Mouse (Mus musculus): ENCODE data around the gene Scn3b. TPM values are rescaled to one million over a fixed set of nuclear protein-coding genes. Genes with fewer than 3 reads are reported as not detected.

Gene Scn3b
- polyA plus RNA-seq, 1 experiment from 2014 or later, result 5.4 TPM

- Histone ChIP-seq H3K36me3 (no peaks in the 10 kb centered on the region), H3K4me1 (peaks cover 30% of the 10 kb centered on the region), H3K4me3 (peak overlapping the region; percentile 56), H3K9me3 (replicated peaks) (no peaks in the 10 kb centered on the region), H3K27ac (replicated peaks) (peak overlapping the region; percentile 85), H3K27me3 (ENCODE audit: low read depth, poor library complexity, severe bottlenecking) (peaks cover 17% of the 10 kb centered on the region)
- 53% methylated on average over 13 of the region's 13 CpGs for WGBS
- DNase-seq (ENCODE audit: low spot score), result peak; percentile 33
Observed at GRCm38 (mm10) chr9:40241951-40242888, 26.8 kb upstream of the Scn3b start.

- 86% methylated on average over 9 of the region's 9 CpGs for WGBS
- H3K4me1 ChIP-seq, result peaks cover 21% of the 10 kb centered on the region
- H3K27ac ChIP-seq (replicated peaks), result no peak overlapping the region
- H3K36me3 ChIP-seq, result no peaks in the 10 kb centered on the region
- no peak overlapping the region for H3K4me3 ChIP-seq
- no peak for DNase-seq (ENCODE audit: low spot score)
- H3K27me3 ChIP-seq (ENCODE audit: low read depth, poor library complexity, severe bottlenecking), result peaks cover 7% of the 10 kb centered on the region
- peaks cover 5% of the 10 kb centered on the region; the same call in 1 of the 2 replicates for H3K9me3 ChIP-seq (replicated peaks)
Observed at GRCm38 (mm10) chr9:40245466-40245865, 23.6 kb upstream of the Scn3b start.

GRCm38 (mm10) chr9:40245974-40246665 lies 22.9 kb upstream of the Scn3b start:
- no peak overlapping the region for H3K27ac ChIP-seq (replicated peaks)
- H3K4me1 ChIP-seq, result peaks cover 14% of the 10 kb centered on the region
- no peaks in the 10 kb centered on the region for H3K36me3 ChIP-seq
- no peak for DNase-seq (ENCODE audit: low spot score)
- 87% methylated on average over 7 of the region's 7 CpGs for WGBS
- H3K27me3 ChIP-seq (ENCODE audit: low read depth, poor library complexity, severe bottlenecking), result 0 out of 2 replicates have a peak, but pooled peaks cover 2% of the 10 kb centered on the region
- H3K4me3 ChIP-seq, result no peak overlapping the region
- peaks cover 5% of the 10 kb centered on the region; the same call in 1 of the 2 replicates for H3K9me3 ChIP-seq (replicated peaks)

DNA sequence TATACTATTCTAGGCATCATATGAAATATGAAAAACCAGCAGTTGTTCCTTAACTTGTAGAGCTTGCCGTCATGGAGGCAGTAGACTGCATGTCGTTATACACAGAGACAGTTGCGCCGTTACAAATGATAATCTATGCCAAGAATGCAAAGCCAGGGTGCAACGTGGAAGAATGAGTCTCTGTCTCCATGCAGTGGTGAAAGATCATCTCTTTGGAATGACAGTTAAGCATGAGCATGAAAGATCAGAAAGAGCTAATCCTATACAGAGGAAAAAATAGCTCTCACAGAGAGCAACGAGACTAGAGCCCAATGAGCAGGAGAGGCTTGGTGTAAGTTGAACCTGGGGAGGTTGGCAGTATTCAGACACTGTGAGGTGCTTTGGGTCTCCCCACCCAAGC lies 22.3 kb upstream of the Scn3b start:
- H3K27me3 ChIP-seq (ENCODE audit: low read depth, poor library complexity, severe bottlenecking), result no peaks in the 10 kb centered on the region
- 84% methylated on average over 6 of the region's 6 CpGs for WGBS
- H3K4me3 ChIP-seq, result no peak overlapping the region
- H3K4me1 ChIP-seq, result peaks cover 8% of the 10 kb centered on the region
- H3K9me3 ChIP-seq (replicated peaks), result peaks cover 5% of the 10 kb centered on the region; the same call in 1 of the 2 replicates
- no peak overlapping the region for H3K27ac ChIP-seq (replicated peaks)
- no peaks in the 10 kb centered on the region for H3K36me3 ChIP-seq
- DNase-seq (ENCODE audit: low spot score), result no peak

DNA sequence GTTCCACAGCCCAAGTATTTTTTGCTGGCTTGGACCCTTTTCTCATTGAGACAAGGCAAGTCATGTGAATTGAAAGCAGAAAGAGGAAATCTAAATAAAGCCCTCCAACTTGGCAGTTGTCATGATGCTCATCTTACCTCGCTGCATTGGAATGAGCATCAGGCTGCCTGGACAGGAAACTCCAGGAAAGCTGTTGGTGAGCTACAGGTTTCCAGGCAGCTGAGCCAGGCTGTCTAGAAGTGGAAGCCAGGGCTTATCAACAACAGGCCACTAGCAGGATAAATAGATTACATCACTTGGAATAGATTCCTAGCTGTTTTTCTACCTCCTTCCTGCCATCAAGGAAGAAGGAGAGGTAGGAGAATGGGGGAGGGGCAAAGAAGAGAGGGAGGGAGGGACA lies 19.9 kb upstream of the Scn3b start:
- WGBS, result 70% methylated on average over 1 of the region's 1 CpGs
- Histone ChIP-seq H3K4me3 (no peak overlapping the region), H3K27me3 (ENCODE audit: low read depth, poor library complexity, severe bottlenecking) (no peaks in the 10 kb centered on the region), H3K36me3 (no peaks in the 10 kb centered on the region), H3K27ac (replicated peaks) (no peak overlapping the region), H3K9me3 (replicated peaks) (peaks cover 5% of the 10 kb centered on the region; the same call in 1 of the 2 replicates), H3K4me1 (no peaks in the 10 kb centered on the region)
- no peak for DNase-seq (ENCODE audit: low spot score)

DNA sequence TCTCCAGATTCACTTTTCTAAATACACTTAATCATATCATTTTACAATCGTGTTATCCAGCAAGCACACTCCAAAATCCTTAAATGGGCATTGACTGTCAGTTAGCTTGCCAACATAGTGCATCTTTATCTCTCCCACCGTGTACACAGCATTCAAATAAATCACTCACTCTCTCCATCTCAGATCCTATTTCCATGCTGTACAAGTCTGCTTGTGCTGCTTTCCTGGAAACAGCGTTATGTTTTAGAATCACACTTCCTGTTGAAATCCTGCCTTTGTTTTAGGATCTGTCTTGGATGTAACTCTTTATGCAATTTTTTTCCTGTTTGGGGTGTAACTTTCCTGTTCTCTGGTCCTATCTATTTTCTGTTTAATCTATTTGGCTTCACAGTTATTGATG lies 16.6 kb upstream of the Scn3b start:
- Histone ChIP-seq H3K4me1 (no peaks in the 10 kb centered on the region), H3K9me3 (replicated peaks) (peaks cover 5% of the 10 kb centered on the region; the same call in 1 of the 2 replicates), H3K27ac (replicated peaks) (no peak overlapping the region), H3K27me3 (ENCODE audit: low read depth, poor library complexity, severe bottlenecking) (no peaks in the 10 kb centered on the region), H3K4me3 (no peak overlapping the region), H3K36me3 (no peaks in the 10 kb centered on the region)
- no peak for DNase-seq (ENCODE audit: low spot score)
- 86% methylated on average over 3 of the region's 3 CpGs for WGBS

GRCm38 (mm10) chr9:40263874-40264273 lies 5.1 kb upstream of the Scn3b start:
- WGBS, result 71% methylated on average over 6 of the region's 6 CpGs
- no peak overlapping the region for H3K4me3 ChIP-seq
- peaks cover 9% of the 10 kb centered on the region for H3K27me3 ChIP-seq (ENCODE audit: low read depth, poor library complexity, severe bottlenecking)
- H3K36me3 ChIP-seq, result no peaks in the 10 kb centered on the region
- no peak for DNase-seq (ENCODE audit: low spot score)
- H3K4me1 ChIP-seq, result peaks cover 15% of the 10 kb centered on the region
- no peak overlapping the region for H3K27ac ChIP-seq (replicated peaks)
- H3K9me3 ChIP-seq (replicated peaks), result no peaks in the 10 kb centered on the region

- Histone ChIP-seq H3K4me3 (peak overlapping the region; percentile 61), H3K27ac (replicated peaks) (peak overlapping the region; percentile 69; the same call in 1 of the 2 replicates), H3K9me3 (replicated peaks) (no peaks in the 10 kb centered on the region), H3K4me1 (peaks cover 26% of the 10 kb centered on the region), H3K27me3 (ENCODE audit: low read depth, poor library complexity, severe bottlenecking) (peaks cover 28% of the 10 kb centered on the region), H3K36me3 (no peaks in the 10 kb centered on the region)
- DNase-seq (ENCODE audit: low spot score), result peak; percentile 26
- WGBS, result 18% methylated on average over 21 of the region's 21 CpGs
Observed at GRCm38 (mm10) chr9:40268040-40268747, 823 bp upstream of the Scn3b start.

- H3K4me3 ChIP-seq, result peak overlapping the region; percentile 61
- H3K4me1 ChIP-seq, result peaks cover 26% of the 10 kb centered on the region
- DNase-seq (ENCODE audit: low spot score), result no peak
- peak overlapping the region; percentile 69; the same call in 1 of the 2 replicates for H3K27ac ChIP-seq (replicated peaks)
- no peaks in the 10 kb centered on the region for H3K9me3 ChIP-seq (replicated peaks)
- H3K27me3 ChIP-seq (ENCODE audit: low read depth, poor library complexity, severe bottlenecking), result peaks cover 28% of the 10 kb centered on the region
- no peaks in the 10 kb centered on the region for H3K36me3 ChIP-seq
- 7% methylated on average over 4 of the region's 4 CpGs for WGBS
Observed at GRCm38 (mm10) chr9:40268748-40269102, 292 bp upstream of the Scn3b start.

GRCm38 (mm10) chr9:40269880-40270279 lies 863 bp downstream of the Scn3b start:
- Histone ChIP-seq H3K27me3 (ENCODE audit: low read depth, poor library complexity, severe bottlenecking) (peaks cover 28% of the 10 kb centered on the region), H3K27ac (replicated peaks) (peak overlapping the region; percentile 69; the same call in 1 of the 2 replicates), H3K36me3 (no peaks in the 10 kb centered on the region), H3K9me3 (replicated peaks) (no peaks in the 10 kb centered on the region), H3K4me3 (peak overlapping the region; percentile 61), H3K4me1 (peaks cover 26% of the 10 kb centered on the region)
- WGBS, result 24% methylated on average over 8 of the region's 8 CpGs
- DNase-seq (ENCODE audit: low spot score), result peak; percentile 13

DNA sequence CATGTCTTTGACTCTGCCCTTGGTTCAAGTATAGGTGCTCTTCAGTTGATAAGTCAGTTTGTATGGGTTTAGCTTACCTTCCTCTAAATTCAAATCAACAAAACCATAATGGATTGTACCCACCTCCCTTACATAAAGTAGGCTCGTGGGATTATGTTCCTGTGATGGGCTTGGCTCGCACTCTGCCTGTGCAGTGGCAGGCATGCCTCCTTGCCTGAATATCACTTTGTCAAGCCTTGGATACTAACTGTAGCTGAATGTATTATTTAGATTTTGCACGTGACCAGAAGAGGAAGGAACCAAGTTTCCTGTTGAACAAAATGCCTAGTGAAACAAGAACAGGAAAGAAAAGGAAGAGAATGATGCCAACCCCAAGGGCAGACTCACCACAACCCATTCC lies 2.1 kb downstream of the Scn3b start:
- DNase-seq (ENCODE audit: low spot score), result no peak
- H3K9me3 ChIP-seq (replicated peaks), result no peaks in the 10 kb centered on the region
- H3K4me1 ChIP-seq, result peaks cover 26% of the 10 kb centered on the region
- no peak overlapping the region for H3K27ac ChIP-seq (replicated peaks)
- 79% methylated on average over 3 of the region's 3 CpGs for WGBS
- H3K27me3 ChIP-seq (ENCODE audit: low read depth, poor library complexity, severe bottlenecking), result peaks cover 28% of the 10 kb centered on the region
- no peak overlapping the region for H3K4me3 ChIP-seq
- no peaks in the 10 kb centered on the region for H3K36me3 ChIP-seq

DNA sequence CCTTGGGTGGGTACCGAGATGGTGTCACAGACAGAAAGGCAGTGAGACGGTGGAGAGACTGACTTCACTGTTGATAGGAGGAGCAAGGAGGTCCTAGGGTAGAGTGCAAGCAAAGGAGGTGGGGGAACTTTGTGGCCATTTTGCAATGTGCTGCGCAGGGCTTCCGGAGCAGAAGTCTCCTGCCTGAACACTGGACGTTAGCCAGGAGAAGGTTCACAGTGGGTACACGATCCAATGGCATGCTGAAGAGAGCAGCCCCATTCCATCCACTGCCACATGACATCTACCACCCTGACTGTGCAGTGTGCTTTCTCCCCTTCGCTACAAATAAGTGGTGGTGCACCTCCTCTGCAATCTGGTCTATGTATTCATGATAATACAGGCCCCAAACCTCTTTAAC lies 3.8 kb downstream of the Scn3b start:
- 92% methylated on average over 7 of the region's 7 CpGs for WGBS
- no peaks in the 10 kb centered on the region for H3K9me3 ChIP-seq (replicated peaks)
- H3K36me3 ChIP-seq, result no peaks in the 10 kb centered on the region
- no peak overlapping the region for H3K4me3 ChIP-seq
- no peak overlapping the region for H3K27ac ChIP-seq (replicated peaks)
- peaks cover 28% of the 10 kb centered on the region for H3K27me3 ChIP-seq (ENCODE audit: low read depth, poor library complexity, severe bottlenecking)
- peaks cover 22% of the 10 kb centered on the region for H3K4me1 ChIP-seq
- no peak for DNase-seq (ENCODE audit: low spot score)

All from midbrain, embryonic 10.5 days (tissue).